Mouse (Mus musculus): ENCODE measurements around the gene Pnma5.
"Not testable (repeated sequence)": the region's sequence is repeated elsewhere in the genome, so short reads cannot be mapped to it uniquely, and the experiment has no call there.

DNA sequence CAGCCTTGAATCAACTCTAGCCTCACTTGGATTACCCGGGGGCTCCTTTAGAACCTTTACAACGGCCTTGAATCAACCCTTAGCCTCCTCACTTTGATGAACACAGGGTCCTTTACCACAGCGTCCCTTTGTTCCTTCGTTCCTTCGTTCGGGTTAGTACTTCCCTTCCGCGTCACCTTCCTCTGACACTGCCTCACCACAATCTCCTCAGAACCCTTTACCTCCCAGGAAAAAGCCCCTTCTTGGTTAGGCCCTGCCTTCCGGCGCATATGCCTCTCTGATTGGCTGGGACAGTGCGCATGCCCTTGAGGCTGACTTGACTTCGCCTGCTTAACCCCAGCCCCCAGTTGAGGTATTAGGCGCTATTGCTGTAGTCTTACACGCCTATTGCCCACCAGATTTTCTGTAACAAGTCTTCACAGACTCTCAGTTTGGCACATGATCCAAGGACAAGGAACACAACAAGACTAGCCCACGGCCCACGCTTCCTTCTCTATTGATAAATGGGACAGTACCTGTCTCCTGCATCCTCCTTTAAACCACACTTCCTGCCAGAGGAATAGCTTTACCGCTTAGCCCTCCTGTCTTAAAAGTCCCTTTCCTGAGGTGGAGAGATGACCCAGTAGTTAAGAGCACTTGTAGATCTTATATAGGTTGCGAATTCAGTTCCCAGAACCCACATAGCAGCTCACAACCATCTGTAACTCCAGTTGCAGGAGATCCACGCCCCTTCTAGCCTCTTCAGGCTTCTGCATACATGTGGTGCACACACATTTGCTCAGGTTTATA is 45.6 kb upstream of the Pnma5 start, which contains the start of gene Xlr4a:
- TF ChIP-seq TAL1, GATA1 (IDR thresholded peaks at IDR 0.05; ENCODE audit: low read length): not testable (repeated sequence)
